19 mouse cellular contexts compared by ENCODE assay signal in the genomic region with DNA sequence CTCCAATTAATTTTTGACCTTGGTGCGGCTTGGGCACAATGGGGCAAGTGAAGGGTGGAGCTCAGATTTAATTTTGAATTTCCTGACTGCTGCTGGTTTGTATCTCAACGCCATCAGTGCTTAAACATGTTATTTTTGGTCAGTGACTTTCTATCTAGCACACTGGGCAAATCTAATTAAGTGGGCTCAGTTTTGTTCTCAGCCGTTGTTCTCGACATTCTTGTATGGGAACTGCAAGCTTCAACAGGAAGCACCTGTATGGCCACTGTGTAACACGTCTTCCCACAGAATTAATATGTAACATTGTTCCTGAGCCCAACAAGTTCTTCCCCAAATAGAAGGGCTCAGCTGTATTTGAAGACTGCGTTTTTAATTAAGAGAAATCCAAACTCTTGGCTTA.
DNase-seq lines count a peak whose midpoint lies in the region; ATAC-seq and TF ChIP-seq lines count a peak whose summit lies in the region.
"Had no signal": no experiment of that assay in that cellular context is flagged by ENCODE, and none has a peak within 500 bp of the region (broad histone marks: within the 10 kb centered on the region; RNA-seq: fewer than 3 reads in every experiment).

No protein-coding gene starts in this region.

- H3K36me3 ChIP-seq in kidney, embryonic 15.5 days, result no peaks in the 10 kb centered on the region
- H3K36me3 ChIP-seq: forebrain, embryonic 10.5 days; heart, embryonic 13.5 days; limb, embryonic 15.5 days; stomach, embryonic 15.5 days had no signal

- TF ChIP-seq CTCF in gastrocnemius, adult 2 months (IDR thresholded peaks at IDR 0.05), result no peak

- DNase-seq in gastrocnemius, adult 2 months, result no peak
- DNase-seq in gastrocnemius, postnatal 14 days, result no peak
- DNase-seq in kidney, postnatal 25 days, result no peak
- peak; percentile 24 for DNase-seq in 416B (ENCODE audit: low read depth)
- DNase-seq in adrenal gland, postnatal 14 days, result no peak
- no peak for DNase-seq in thymus, adult 18-20 months
- DNase-seq: cerebellum, adult 9-11 months; lung, postnatal 10 days; midbrain, embryonic 14.5 days; right cerebral cortex, postnatal 4 days; thymus, postnatal 25 days had no signal

- H3K4me1 ChIP-seq in kidney, embryonic 15.5 days, result no peaks in the 10 kb centered on the region
- H3K4me1 ChIP-seq: limb, embryonic 15.5 days; stomach, embryonic 15.5 days had no signal

- H3K4me2 ChIP-seq in kidney, embryonic 15.5 days, result no peak overlapping the region
- H3K4me2 ChIP-seq: heart, embryonic 13.5 days; limb, embryonic 15.5 days; stomach, embryonic 15.5 days had no signal

- no peak overlapping the region for H3K4me3 ChIP-seq in gastrocnemius, adult 2 months
- no peak overlapping the region for H3K4me3 ChIP-seq in kidney, embryonic 15.5 days (replicated peaks)
- H3K4me3 ChIP-seq: forebrain, embryonic 10.5 days; heart, embryonic 13.5 days; left cerebral cortex, adult 2 months; limb, embryonic 15.5 days; stomach, embryonic 15.5 days had no signal

- intact Hi-C loops in gastrocnemius, adult 2 months (cut with DNase I), result no loop called here
- intact Hi-C loops in gastrocnemius, postnatal 14 days (cut with DNase I; ENCODE audit: low total_unique reads), result no loop called here

- peak overlapping the region; percentile 44; the same call in 1 of the 2 replicates for H3K27ac ChIP-seq in gastrocnemius, adult 2 months
- 0 out of 2 replicates have a peak overlapping the region, but pooled peaks have one; percentile 45 for H3K27ac ChIP-seq in kidney, embryonic 15.5 days
- H3K27ac ChIP-seq: forebrain, embryonic 10.5 days; heart, embryonic 13.5 days; left cerebral cortex, adult 2 months; limb, embryonic 15.5 days; stomach, embryonic 15.5 days had no signal

- 39% methylated on average over 6 of the region's 6 CpGs for WGBS in kidney, embryonic 15.5 days

- no peaks in the 10 kb centered on the region for H3K9me3 ChIP-seq in kidney, embryonic 15.5 days (replicated peaks)
- H3K9me3 ChIP-seq: forebrain, embryonic 10.5 days; heart, embryonic 13.5 days; limb, embryonic 15.5 days; stomach, embryonic 15.5 days had no signal

- H3K27me3 ChIP-seq in kidney, embryonic 15.5 days, result no peaks in the 10 kb centered on the region
- H3K27me3 ChIP-seq: heart, embryonic 13.5 days; limb, embryonic 15.5 days; stomach, embryonic 15.5 days had no signal

- ATAC-seq in kidney, embryonic 15.5 days (replicated peaks; ENCODE audit: low FRiP score), result peak; percentile 25; the same call in 1 of the 2 replicates
- ATAC-seq in hematopoietic stem cell, adult 5-6 weeks (replicated peaks in 1 of 2; ENCODE audit: insufficient read depth in 1 of 2, low FRiP score in 2 of 2, low TSS enrichment in 1 of 2, low read depth in 1 of 2, poor library complexity in 2 of 2, severe bottlenecking in 2 of 2), result peak; percentile 85 to 87
- ATAC-seq: inflammation-experienced regulatory T-cells, adult 6 months had no signal

- H3K9ac ChIP-seq in kidney, embryonic 15.5 days, result no peak overlapping the region
- H3K9ac ChIP-seq: heart, embryonic 13.5 days; limb, embryonic 15.5 days; stomach, embryonic 15.5 days had no signal
